Mouse (Mus musculus) cerebellum, adult 2 months (tissue): ENCODE results near the gene Rpf2.

Experiments
- CTCF ChIP-seq: fragments of 200-500 bp; IDR thresholded peaks from 2 replicates; pipeline ENCODE4 v1.5.1; 2011; ENCODE audit warnings: low read depth, mild to moderate bottlenecking, control low read depth, low read length, moderate library complexity, borderline replicate concordance; ENCODE audit not compliant: insufficient read depth
- POLR2A ChIP-seq: fragments of 200-500 bp; IDR thresholded peaks from 2 replicates; pipeline ENCODE4 v1.6.1; 2011; ENCODE audit warnings: low read length, control low read depth, borderline replicate concordance; ENCODE audit not compliant: insufficient read depth

GRCm38 (mm10) chr10:40195001-40195400 lies 51.8 kb downstream of the Rpf2 start:
- TF ChIP-seq POLR2A (no peak), CTCF (no peak)
